Mouse (Mus musculus): ENCODE measurements around the gene Sirt3.

DNA sequence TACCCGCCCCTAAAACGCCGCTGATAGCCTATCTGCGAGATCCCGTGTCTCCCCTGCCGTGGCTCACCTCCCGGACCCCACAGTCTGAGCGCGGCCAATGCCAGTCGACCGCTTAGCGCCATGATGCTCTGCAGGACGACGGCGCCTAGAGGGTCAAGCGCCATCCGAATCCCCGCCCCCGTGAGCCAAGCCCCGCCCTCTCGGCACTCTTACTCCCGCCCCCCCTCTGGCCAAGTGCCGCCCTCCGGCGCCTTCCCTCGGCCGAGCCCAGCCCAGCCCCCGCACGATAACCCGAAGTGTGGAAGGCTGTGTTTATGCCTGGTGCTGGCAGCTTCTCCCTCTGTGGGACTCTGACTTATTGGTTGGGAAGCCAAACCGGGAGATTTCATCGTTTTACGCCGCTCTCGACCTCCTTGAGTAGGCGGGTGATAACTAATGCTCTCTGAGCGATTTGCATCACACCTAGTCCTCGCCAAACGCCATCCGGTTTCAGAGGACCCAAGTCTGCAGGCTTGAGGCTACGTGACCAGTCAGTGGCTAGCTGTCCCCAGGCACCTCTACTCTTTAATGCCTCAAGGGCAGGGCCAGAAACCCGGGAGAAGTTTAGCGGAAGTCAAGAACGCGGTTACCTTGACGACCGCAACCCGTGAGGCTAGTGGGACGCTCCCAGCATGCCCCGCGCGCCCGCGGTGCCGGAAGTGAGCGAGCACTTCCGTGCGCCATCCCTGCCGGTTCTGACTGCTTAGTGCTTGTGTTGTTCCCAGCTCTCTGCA, at the start of gene Sirt3, which contains the start of gene Psmd13:
- peak; percentile 39 for TF ChIP-seq POLR2A (IDR thresholded peaks at IDR 0.05; ENCODE audit: insufficient read depth, low read length)
- TF ChIP-seq CTCF (IDR thresholded peaks at IDR 0.05; ENCODE audit: low read depth, low read length) = no peak
